Mouse (Mus musculus) left cerebral cortex, postnatal 25 days (tissue): ENCODE measurements at regions not wholly inside any gene's neighbourhood (a gene's known extent, or its start where the extent isn't known, plus 50 kb on each side); places are given as distances from the start of the nearest gene placed in this dataset.

Source experiments
- DNase-seq, 2 experiments: peaks; one replicate each; pipeline ENCODE4 v3.0.0; 2022; ENCODE audit warnings: low spot score in 2 of 2, mixed read lengths in 1 of 2
- intact Hi-C: fragments of 180-260 bp; cut with DNase I; formaldehyde crosslinking; loops from one replicate; pipeline ENCODE4 v1.15.1; 2025

- intact Hi-C loops = no loop called here
- no peak for DNase-seq
Observed at GRCm38 (mm10) chr3:149270459-149270858, 280.1 kb upstream of the Adgrl2 start.

GRCm38 (mm10) chr3:149262332-149262970 lies 272.1 kb upstream of the Adgrl2 start:
- intact Hi-C loops = no loop called here
- DNase-seq = no peak

DNA sequence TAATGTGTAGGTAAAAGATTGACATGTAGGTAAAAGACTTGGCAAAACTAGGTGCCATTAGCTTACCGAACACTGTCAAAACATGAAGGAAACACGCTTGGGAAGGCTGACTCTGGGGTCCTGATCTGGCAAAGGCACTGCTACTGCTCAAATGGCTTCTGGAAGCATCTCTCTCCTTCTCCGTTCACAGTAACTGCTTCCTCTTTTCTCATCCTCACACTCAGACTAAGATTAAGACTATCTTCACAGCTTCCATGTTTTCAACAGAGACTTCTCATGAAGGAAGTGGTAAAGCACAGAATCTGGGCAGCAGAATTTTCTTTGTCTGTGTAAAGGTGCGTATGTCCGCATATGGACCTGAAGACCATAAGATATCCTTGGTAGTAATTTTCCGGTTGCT lies 271.4 kb upstream of the Adgrl2 start:
- no peak for DNase-seq
- intact Hi-C loops = no loop called here

DNA sequence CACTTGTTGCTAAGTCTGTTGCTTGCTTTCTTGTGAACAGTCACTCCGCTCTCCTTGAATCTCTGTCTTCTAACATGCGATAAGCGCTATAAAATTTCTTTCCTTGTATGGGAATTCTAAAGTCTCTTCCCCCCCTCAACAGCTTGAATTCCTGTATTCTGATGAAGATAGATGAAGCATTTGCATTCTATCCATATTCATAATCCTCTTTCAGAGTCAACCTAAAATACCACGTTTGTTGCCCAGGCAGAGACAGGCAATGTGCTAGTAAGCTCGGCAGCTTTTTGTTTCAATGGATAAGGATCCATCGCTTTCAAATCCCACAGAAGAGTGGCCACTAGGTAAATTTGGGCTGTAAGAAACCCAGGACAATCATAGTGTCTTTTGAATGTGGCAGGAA lies 268.5 kb upstream of the Adgrl2 start:
- peak in 1 of 2 experiments; percentile 73 for DNase-seq
- intact Hi-C loops = loop anchor here (2.0 to 5.0 kb wide), 2 partner anchors 26 to 48 kb away; no protein-coding TSS in a partner anchor

- intact Hi-C loops = loop anchor here (5.0 kb wide), 1 partner anchor 50 kb away; no protein-coding TSS in a partner anchor
- no peak for DNase-seq
Observed at GRCm38 (mm10) chr3:149256891-149257290, 266.5 kb upstream of the Adgrl2 start.

- intact Hi-C loops = no loop called here
- DNase-seq = no peak
Observed at GRCm38 (mm10) chr3:149253080-149253479, 262.7 kb upstream of the Adgrl2 start.

DNA sequence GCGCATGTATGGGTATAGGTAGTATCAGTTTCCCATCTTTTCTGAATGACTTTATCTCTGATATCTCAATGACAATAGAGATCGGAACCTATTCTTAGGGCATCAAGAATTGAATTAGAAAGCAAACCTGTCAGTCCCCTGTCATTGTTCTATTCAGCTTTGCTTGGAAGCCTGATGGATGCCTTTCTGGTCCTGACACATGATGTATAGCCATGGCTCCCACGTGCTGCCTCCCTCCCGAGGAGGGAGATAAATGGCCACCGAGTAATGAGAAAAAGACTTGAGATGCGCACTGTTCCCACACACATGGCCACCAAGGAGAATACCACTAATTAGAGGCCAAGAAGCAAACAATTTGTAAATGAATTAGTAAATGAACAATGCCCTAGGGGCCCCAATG lies 261.8 kb upstream of the Adgrl2 start:
- DNase-seq = no peak
- intact Hi-C loops = no loop called here

DNA sequence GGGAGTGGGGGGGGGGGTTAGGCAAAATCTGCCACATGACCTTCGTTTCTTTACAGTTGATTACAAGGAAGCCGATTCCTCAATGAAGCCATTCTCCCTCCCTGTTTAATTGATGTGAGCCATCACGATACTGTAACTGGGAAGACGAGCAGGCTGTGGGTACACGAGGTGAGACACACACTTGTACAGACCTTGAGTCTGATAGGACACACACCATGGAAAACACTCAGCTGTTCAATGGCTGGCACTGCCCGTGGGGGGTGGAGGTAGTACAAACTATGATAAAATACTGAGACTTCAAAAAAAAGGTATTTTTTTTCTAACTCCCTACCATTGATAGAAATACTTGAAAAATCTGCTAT lies 257.3 kb upstream of the Adgrl2 start:
- intact Hi-C loops = no loop called here
- no peak for DNase-seq

DNA sequence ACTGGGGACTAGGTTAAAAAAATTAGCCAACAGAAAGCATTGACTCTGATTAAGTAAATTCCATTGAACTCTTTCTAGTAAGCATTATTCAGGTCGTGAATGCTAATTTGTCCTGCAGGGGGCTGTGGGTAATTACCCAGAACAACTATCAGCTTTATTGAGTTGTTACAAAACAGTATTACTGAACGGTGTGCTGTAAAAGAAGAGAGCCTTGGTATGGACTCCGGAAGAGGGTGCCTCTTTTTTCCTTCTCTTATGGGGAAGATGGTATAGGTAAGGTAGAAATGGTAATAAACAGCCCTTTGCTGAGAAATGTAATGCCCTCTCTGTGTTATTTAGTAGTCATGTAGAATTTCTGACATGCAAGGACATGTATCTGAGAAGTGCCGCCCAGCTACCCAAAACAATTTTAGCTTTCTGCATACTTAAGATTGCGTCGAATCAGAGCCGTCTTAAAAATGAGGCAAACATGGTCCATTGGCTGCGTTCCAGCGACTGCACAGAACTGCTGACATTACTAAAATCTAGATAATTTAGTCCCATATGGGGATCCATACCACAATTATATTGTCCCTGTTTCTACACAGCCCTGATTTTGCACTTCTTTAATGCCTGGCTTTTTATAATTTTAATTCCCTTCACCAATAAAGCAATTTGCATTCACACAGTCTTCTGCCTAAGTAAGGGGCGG lies 256.7 kb upstream of the Adgrl2 start:
- DNase-seq = no peak
- intact Hi-C loops = no loop called here

DNA sequence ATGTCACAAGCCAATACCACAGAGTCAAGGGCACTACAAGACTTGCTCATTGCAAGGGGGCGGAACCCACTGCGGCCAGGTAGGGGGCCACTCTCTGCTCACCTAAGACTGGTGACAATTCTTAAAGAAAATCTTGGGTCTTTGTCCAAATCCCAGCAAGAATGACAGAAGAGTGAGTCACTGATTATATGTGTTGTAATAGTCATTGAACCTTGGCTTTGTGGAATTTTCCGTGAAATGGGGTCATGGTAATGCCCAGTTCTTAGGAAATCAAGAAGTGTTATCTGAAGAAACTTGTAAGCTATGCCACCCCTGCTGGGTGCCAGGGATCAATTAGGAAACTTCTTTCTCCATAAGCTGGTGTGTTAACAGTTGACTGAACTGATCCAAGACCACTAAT lies 249.3 kb upstream of the Adgrl2 start:
- intact Hi-C loops = no loop called here

GRCm38 (mm10) chr3:149238076-149238475 lies 247.7 kb upstream of the Adgrl2 start:
- no peak for DNase-seq

More for the DNA sequence above, 249.3 kb upstream of the Adgrl2 start:
- no peak for DNase-seq

GRCm38 (mm10) chr3:149235183-149235582 lies 244.8 kb upstream of the Adgrl2 start:
- DNase-seq = no peak
- intact Hi-C loops = no loop called here

More at GRCm38 (mm10) chr3:149238076-149238475, 247.7 kb upstream of the Adgrl2 start:
- intact Hi-C loops = no loop called here

- intact Hi-C loops = loop anchor here (1.0 to 5.0 kb wide), 3 partner anchors 25 to 244 kb away; no protein-coding TSS in a partner anchor
Observed at GRCm38 (mm10) chr3:149233691-149234131, 243.4 kb upstream of the Adgrl2 start.

DNA sequence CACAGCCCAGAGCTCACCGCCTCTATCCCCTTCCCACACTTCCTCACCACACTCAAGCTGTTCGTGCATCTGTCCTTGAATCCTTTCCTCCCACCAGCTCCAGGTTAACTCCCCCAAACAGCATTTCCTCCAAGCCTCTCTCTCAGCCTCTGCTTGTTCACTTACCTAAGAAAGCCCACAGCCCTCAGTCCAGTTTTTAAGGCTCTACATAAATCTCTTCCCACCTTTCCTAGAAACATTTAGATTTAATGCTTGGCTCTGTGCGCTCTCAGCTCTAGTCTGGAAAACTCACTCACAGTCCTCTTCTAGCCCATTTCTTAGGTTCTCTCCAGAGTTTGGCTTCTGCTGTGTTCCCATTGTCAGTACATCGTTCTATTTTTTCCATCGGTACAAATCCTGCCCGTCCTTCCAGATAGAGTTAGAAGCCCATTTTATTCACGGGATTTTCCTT lies 242.9 kb upstream of the Adgrl2 start:
- intact Hi-C loops = loop anchor here (1.0 to 5.0 kb wide), 3 partner anchors 26 to 244 kb away; no protein-coding TSS in a partner anchor
- DNase-seq = peak; percentile 42 to 91

More at GRCm38 (mm10) chr3:149233691-149234131, 243.4 kb upstream of the Adgrl2 start:
- DNase-seq = no peak

GRCm38 (mm10) chr3:149231346-149231745 lies 241.0 kb upstream of the Adgrl2 start:
- intact Hi-C loops = loop anchor here (5.0 kb wide), 1 partner anchor 211 kb away; no protein-coding TSS in a partner anchor
- no peak for DNase-seq

DNA sequence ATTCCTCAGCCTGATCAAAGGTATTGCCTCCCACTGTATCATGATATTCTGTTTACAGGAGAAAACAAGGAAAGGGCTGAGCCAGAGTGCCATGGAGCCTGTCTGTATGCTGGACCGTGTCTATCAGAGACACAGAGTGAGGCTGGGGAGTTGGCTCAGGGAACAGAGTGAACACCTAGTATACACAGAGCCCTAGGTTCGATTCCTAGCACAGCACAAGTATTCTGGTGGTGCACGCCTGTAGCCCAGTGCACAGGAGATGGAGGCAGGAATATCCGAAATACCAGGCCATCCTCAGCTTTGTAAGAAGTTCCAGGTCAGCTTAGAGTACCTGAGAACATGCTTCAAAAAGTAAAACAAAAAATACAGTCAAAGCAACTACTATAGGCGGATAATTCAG lies 237.2 kb upstream of the Adgrl2 start:
- DNase-seq = no peak
- intact Hi-C loops = no loop called here

- intact Hi-C loops = no loop called here
- DNase-seq = peak in 1 of 2 experiments; percentile 27
Observed at GRCm38 (mm10) chr3:149226723-149227122, 236.4 kb upstream of the Adgrl2 start.

- DNase-seq = no peak
- intact Hi-C loops = no loop called here
Observed at GRCm38 (mm10) chr3:149225684-149226083, 235.3 kb upstream of the Adgrl2 start.

GRCm38 (mm10) chr3:149224271-149224670 lies 233.9 kb upstream of the Adgrl2 start:
- peak in 1 of 2 experiments; percentile 36 for DNase-seq
- intact Hi-C loops = no loop called here

DNA sequence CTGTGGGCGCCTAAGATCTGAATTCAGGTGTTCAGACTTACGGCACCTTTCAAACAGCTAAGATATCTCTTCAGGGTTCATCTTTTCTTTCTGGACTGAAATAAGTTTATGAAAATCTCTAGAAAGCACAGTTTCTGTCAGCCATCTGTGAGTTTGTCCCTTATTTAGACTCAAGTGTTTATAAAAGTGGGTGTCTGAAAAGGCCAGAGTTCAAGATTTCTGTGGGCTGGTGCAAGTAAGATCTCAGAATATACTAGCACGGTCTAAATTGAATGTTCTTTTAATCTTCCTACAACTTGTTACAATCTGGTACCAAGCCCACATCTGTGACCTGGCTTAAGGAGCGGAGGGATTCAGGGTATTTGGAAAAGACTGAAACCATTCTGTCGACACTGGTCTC lies 233.4 kb upstream of the Adgrl2 start:
- DNase-seq = peak in 1 of 2 experiments; percentile 59
- intact Hi-C loops = no loop called here

DNA sequence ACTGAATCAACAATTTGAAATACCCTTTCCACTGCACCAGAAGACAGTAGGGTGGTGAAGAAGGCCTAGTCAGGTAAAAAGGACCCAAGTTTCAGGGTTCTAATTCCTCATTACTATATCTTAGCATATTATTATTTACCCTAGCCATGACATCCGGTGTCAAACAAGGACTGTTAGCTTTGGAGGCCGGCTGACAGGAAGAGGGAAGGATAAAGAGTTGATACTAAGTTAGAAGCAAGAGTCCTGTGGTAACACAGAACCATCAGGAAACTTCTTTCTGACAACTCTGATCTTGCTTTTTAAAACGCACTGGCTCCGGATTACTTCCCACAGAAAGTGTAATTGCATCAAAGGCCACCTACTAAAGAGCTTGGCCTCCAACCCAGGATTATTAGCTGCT lies 230.6 kb upstream of the Adgrl2 start:
- DNase-seq = no peak
- intact Hi-C loops = no loop called here
